Mouse (Mus musculus) embryonic facial prominence, embryonic 14.5 days (tissue): ENCODE results near the gene Mlph. TPM values are rescaled to one million over a fixed set of nuclear protein-coding genes. Genes with fewer than 3 reads are reported as not detected.

ENCODE experiments used
- ATAC-seq: fragments of 200-750 bp; cut with Nextera tagmentation; 2 replicates; pipeline ENCODE4 v1.8.0; 2017; ENCODE audit warnings: low read depth, moderate number of reproducible peaks, moderate TSS enrichment
- DNase-seq: peaks from one replicate; pipeline ENCODE4 v3.0.0-alpha.2; 2015; ENCODE audit warnings: low spot score
- H3K27ac ChIP-seq: fragments of 300-500 bp; sonication (generic); replicated peaks from 2 replicates; pipeline ENCODE4 v1.5.1; 2014; ENCODE audit warnings: low read depth, mild to moderate bottlenecking, low read length, moderate library complexity
- H3K27me3 ChIP-seq: fragments of 300-500 bp; sonication (generic); replicated peaks from 2 replicates; pipeline ENCODE4 v1.6.1; 2014; ENCODE audit warnings: low read length; ENCODE audit not compliant: control insufficient read depth, insufficient read depth
- H3K36me3 ChIP-seq: fragments of 300-500 bp; sonication (generic); 2 replicates; pipeline ENCODE4 v1.6.1; 2014; ENCODE audit warnings: low read length, mixed read lengths; ENCODE audit not compliant: control insufficient read depth, insufficient read depth
- H3K4me1 ChIP-seq: fragments of 300-500 bp; sonication (generic); 2 replicates; pipeline ENCODE4 v1.6.1; 2014; ENCODE audit warnings: antibody characterized with exemption, low read length; ENCODE audit not compliant: control insufficient read depth, insufficient read depth
- H3K4me2 ChIP-seq: fragments of 300-500 bp; sonication (generic); 2 replicates; pipeline ENCODE4 v1.6.1; 2014; ENCODE audit warnings: low read depth, mild to moderate bottlenecking, low read length, moderate library complexity, mixed read lengths
- H3K4me3 ChIP-seq: fragments of 300-500 bp; sonication (generic); 2 replicates; pipeline ENCODE4 v1.5.1; 2014; ENCODE audit warnings: low read depth, mild to moderate bottlenecking, low read length
- H3K9ac ChIP-seq: fragments of 300-500 bp; sonication (generic); 2 replicates; pipeline ENCODE4 v1.6.1; 2014; ENCODE audit warnings: low read depth, mild to moderate bottlenecking, low read length, moderate library complexity, mixed read lengths
- H3K9me3 ChIP-seq: fragments of 300-500 bp; sonication (generic); 2 replicates; pipeline ENCODE4 v1.6.1; 2016; ENCODE audit warnings: low read length; ENCODE audit not compliant: control insufficient read depth
- WGBS: fragments of 180-500 bp; shearing (Covaris S2); extraction: QIAGEN DNeasy Blood & Tissue Kit; methylation state at CpG from one replicate; pipeline ENCODE4 v1.1.7; 2014; 5-methylcytosine and 5-hydroxymethylcytosine counted together
- polyA plus RNA-seq: library from polyadenylated mRNA; unstranded; fragments of >200 nt; fragmentation: Nextera tagmentation; extraction: Ambion mirVana; gene quantifications from 2 replicates; pipeline ENCODE4 v1.2.1, GENCODE M21; 2014

Mlph gene
- polyA plus RNA-seq, 1 experiment from 2014 or later = 0.86 TPM

DNA sequence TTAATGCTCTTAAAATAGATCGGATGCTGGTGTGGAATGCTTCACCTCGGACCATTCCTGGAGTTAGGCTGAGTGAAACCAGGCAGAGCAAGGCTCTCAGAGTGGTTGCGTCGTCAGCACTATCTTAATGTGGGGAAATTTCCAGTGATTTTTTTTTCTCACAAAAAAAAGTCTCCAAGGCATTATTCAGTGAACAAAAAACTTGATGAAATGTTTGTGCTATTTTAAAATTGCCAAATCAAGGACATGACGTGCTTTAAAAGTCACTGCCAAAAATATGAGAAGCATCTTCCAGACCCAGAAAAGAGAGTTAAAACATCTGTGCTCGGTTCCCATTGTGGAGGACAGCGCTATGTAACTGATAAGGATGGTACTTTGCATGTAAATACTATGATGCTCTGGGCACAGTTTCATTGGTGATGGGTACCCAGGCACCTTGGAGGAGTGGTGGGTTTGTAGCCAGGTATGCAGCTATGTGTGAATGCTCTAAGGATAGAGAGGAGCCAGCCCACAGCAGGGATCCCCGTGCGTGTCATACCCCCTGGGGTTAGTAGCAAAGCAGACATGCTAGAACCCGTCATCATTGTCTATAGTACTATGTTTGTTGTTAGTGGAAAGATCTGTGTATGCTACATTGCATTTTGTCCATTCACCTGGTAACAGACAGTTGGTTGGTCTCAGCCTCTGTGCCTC is 65.9 kb downstream of the Mlph start:
- H3K9me3 ChIP-seq = no peaks in the 10 kb centered on the region
- H3K27ac ChIP-seq = no peak overlapping the region
- DNase-seq (peak; percentile 68), ATAC-seq (peak; percentile 41; the same call in 1 of the 2 replicates)
- no peaks in the 10 kb centered on the region for H3K4me1 ChIP-seq
- no peak overlapping the region for H3K4me3 ChIP-seq
- no peak overlapping the region for H3K9ac ChIP-seq
- no peak overlapping the region for H3K4me2 ChIP-seq
- no peaks in the 10 kb centered on the region for H3K27me3 ChIP-seq
- 48% methylated on average over 10 of the region's 10 CpGs for WGBS
- no peaks in the 10 kb centered on the region for H3K36me3 ChIP-seq

- H3K4me3 ChIP-seq = no peak overlapping the region
- no peak for ATAC-seq
- DNase-seq = peak; percentile 70
- H3K36me3 ChIP-seq = no peaks in the 10 kb centered on the region
- H3K4me2 ChIP-seq = no peak overlapping the region
- no peaks in the 10 kb centered on the region for H3K4me1 ChIP-seq
- no peaks in the 10 kb centered on the region for H3K27me3 ChIP-seq
- no peaks in the 10 kb centered on the region for H3K9me3 ChIP-seq
- H3K9ac ChIP-seq = no peak overlapping the region
- 54% methylated on average over 3 of the region's 3 CpGs for WGBS
- no peak overlapping the region for H3K27ac ChIP-seq
Measured at GRCm38 (mm10) chr1:90981346-90981745, 66.5 kb downstream of the Mlph start.

- peaks cover 10% of the 10 kb centered on the region for H3K4me1 ChIP-seq
- ATAC-seq (no peak), DNase-seq (no peak)
- 92% methylated on average over 1 of the region's 1 CpGs for WGBS
- no peak overlapping the region for H3K27ac ChIP-seq
- H3K9ac ChIP-seq = no peak overlapping the region
- no peaks in the 10 kb centered on the region for H3K9me3 ChIP-seq
- no peak overlapping the region for H3K4me2 ChIP-seq
- H3K27me3 ChIP-seq = no peaks in the 10 kb centered on the region
- H3K4me3 ChIP-seq = no peak overlapping the region
- H3K36me3 ChIP-seq = no peaks in the 10 kb centered on the region
Measured at GRCm38 (mm10) chr1:90995916-90996315, 81.0 kb downstream of the Mlph start.

DNA sequence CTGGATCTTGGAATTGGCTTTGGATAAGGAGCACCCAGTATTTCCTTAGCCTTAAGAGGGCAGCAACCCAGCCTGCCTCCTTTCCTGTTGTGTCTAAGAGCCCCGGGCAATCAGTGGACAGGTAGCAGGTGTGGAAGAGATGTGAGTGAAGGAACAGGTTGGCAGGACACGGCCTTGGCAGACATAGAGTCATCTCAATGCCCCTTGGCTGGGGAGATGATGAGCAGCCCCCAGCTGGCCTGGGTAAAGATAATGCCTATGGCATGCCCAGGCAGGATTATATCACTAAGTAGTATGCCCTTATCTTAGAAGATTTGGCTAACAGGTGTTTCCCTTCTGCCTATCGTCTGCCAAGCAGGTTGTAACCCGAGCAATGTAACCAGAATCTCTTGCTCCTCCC is 82.3 kb downstream of the Mlph start:
- WGBS = 70% methylated on average over 4 of the region's 4 CpGs
- Histone ChIP-seq H3K27me3 (no peaks in the 10 kb centered on the region), H3K9me3 (no peaks in the 10 kb centered on the region), H3K36me3 (no peaks in the 10 kb centered on the region), H3K9ac (no peak overlapping the region), H3K27ac (no peak overlapping the region), H3K4me1 (peaks cover 10% of the 10 kb centered on the region), H3K4me3 (no peak overlapping the region), H3K4me2 (no peak overlapping the region)
- ATAC-seq (no peak), DNase-seq (no peak)

DNA sequence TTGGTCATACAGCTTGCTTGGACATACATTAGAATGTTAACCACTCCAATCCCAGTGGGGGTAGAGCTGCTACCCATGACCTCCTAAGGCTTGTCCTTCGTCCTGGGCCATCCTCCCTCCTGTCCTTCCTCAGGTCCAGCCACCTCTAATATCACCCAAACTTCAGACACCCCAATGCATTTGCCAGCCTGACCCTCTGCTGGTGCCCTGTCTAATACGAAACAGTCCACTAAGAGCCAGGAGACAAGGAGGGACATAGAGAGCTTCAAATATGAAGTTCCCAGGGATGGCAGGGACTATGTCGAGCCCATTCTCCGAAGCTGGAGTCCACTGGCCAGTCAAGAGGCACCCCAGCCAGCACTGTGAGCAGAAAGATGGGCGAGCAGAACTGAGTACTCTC is 82.8 kb downstream of the Mlph start:
- H3K9ac ChIP-seq = 0 out of 2 replicates have a peak overlapping the region, but pooled peaks have one; percentile 90
- DNase-seq = no peak
- no peaks in the 10 kb centered on the region for H3K9me3 ChIP-seq
- peak overlapping the region; percentile 81; the same call in 1 of the 2 replicates for H3K4me3 ChIP-seq
- H3K4me1 ChIP-seq = peaks cover 10% of the 10 kb centered on the region
- no peak overlapping the region for H3K27ac ChIP-seq
- no peaks in the 10 kb centered on the region for H3K27me3 ChIP-seq
- 82% methylated on average over 5 of the region's 5 CpGs for WGBS
- no peak for ATAC-seq
- peak overlapping the region; percentile 99 for H3K4me2 ChIP-seq
- no peaks in the 10 kb centered on the region for H3K36me3 ChIP-seq

GRCm38 (mm10) chr1:90998268-90998890 is 83.5 kb downstream of the Mlph start, which contains the start of gene Lrrfip1:
TSS of gene Lrrfip1 (plus strand) at chr1:90998737.
- Histone ChIP-seq H3K4me1 (peaks cover 10% of the 10 kb centered on the region), H3K4me2 (peak within 1 kb of the TSS; percentile 99), H3K9ac (peak within 1 kb of the TSS; percentile 90), H3K9me3 (no peaks in the 10 kb centered on the region), H3K27me3 (no peaks in the 10 kb centered on the region), H3K4me3 (peak within 1 kb of the TSS; percentile 81), H3K27ac (peak within 1 kb of the TSS; percentile 63; the same call in 1 of the 2 replicates), H3K36me3 (no peaks in the 10 kb centered on the region)
- ATAC-seq (peak; percentile 84), DNase-seq (peak; percentile 65)
- 3% methylated on average over 56 of the region's 59 CpGs for WGBS

GRCm38 (mm10) chr1:90998891-90999611 is 84.2 kb downstream of the Mlph start:
- no peak for DNase-seq
- Histone ChIP-seq H3K9ac (peak overlapping the region; percentile 90), H3K27me3 (no peaks in the 10 kb centered on the region), H3K36me3 (no peaks in the 10 kb centered on the region), H3K4me2 (peak overlapping the region; percentile 99), H3K27ac (peak overlapping the region; percentile 63; the same call in 1 of the 2 replicates), H3K4me3 (peak overlapping the region; percentile 81), H3K9me3 (no peaks in the 10 kb centered on the region), H3K4me1 (peaks cover 10% of the 10 kb centered on the region)
- WGBS = 1% methylated on average over 30 of the region's 41 CpGs
- peak; percentile 69 for ATAC-seq

DNA sequence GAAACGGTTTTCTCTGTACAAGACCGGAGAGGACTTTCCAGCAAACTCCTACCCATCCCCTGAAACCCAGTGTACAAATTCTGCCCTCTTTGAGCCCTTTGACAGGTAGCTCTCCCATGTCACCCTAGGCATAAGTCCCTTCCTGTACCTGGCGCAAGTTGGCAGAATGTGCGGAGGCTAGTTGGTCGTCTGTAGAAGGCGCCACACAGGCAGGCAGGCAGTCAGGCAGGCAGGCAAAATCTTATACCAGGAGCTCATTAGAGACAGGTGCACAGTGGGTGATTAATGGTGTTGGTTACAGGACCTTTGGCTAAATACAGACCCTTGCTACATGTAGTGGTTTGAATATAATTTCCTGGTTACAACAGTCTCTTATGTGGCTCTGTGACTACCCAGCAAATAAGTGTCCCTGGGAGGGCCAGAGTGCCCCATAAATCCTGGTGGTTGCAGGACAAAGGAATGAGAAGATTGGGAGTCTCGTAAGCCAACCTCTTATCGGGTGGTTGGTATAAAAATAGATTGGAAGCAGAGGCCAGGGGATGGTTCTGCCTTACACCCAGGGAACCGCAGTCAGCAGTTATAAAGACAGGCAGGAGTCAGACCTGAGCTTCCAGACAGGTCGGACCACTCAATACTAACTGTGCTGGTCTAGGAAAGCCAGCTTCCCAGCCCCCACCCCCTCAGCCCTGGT is 85.2 kb downstream of the Mlph start:
- Histone ChIP-seq H3K4me3 (peak overlapping the region; percentile 81; the same call in 1 of the 2 replicates), H3K9ac (no peak overlapping the region), H3K36me3 (no peaks in the 10 kb centered on the region), H3K27me3 (no peaks in the 10 kb centered on the region), H3K27ac (no peak overlapping the region), H3K9me3 (no peaks in the 10 kb centered on the region), H3K4me1 (peaks cover 10% of the 10 kb centered on the region), H3K4me2 (peak overlapping the region; percentile 99)
- 69% methylated on average over 10 of the region's 10 CpGs for WGBS
- ATAC-seq (no peak), DNase-seq (no peak)
